Mouse (Mus musculus): ENCODE measurements around the gene Vav2. TPM values are rescaled to one million over a fixed set of nuclear protein-coding genes. Genes with fewer than 3 reads are reported as not detected.
A peak's percentile ranks its signal among the peaks of the same experiment; 100 is the strongest.

Vav2 gene
- total and polyA plus RNA-seq, 2 experiments from 2014 or later, result 6.4 to 33.6 TPM

GRCm38 (mm10) chr2:27400083-27400482 lies 26.8 kb downstream of the Vav2 start:
- H3K4me1 ChIP-seq (ENCODE audit: insufficient read depth, low read length), result no peaks in the 10 kb centered on the region

GRCm38 (mm10) chr2:27396656-27397440 lies 30.0 kb downstream of the Vav2 start:
- peak; percentile 66 for DNase-seq (ENCODE audit: low spot score)
- Histone ChIP-seq H3K4me3 (ENCODE audit: low read depth, low read length) (no peak overlapping the region), H3K9ac (replicated peaks; ENCODE audit: low read length, poor library complexity, severe bottlenecking) (no peak overlapping the region), H3K27ac (ENCODE audit: low read depth, low read length) (0 out of 2 replicates have a peak overlapping the region, but pooled peaks have one; percentile 34), H3K27me3 (ENCODE audit: insufficient read depth, low read length) (no peaks in the 10 kb centered on the region), H3K36me3 (ENCODE audit: insufficient read depth, low read length) (no peaks in the 10 kb centered on the region), H3K9me3 (ENCODE audit: low read length) (no peaks in the 10 kb centered on the region), H3K4me2 (ENCODE audit: low read depth, low read length, poor library complexity, severe bottlenecking) (no peak overlapping the region), H3K4me1 (ENCODE audit: insufficient read depth, low read length) (0 out of 2 replicates have a peak, but pooled peaks cover 3% of the 10 kb centered on the region)
- no peak for ATAC-seq (ENCODE audit: low FRiP score)
- WGBS, result 44% methylated on average over 17 of the region's 17 CpGs
- TF ChIP-seq CTCF (IDR thresholded peaks at IDR 0.05), result no peak

More at GRCm38 (mm10) chr2:27400083-27400482, 26.8 kb downstream of the Vav2 start:
- Histone ChIP-seq H3K36me3 (ENCODE audit: insufficient read depth, low read length) (no peaks in the 10 kb centered on the region), H3K27ac (ENCODE audit: low read depth, low read length) (no peak overlapping the region), H3K9me3 (ENCODE audit: low read length) (no peaks in the 10 kb centered on the region), H3K9ac (replicated peaks; ENCODE audit: low read length, poor library complexity, severe bottlenecking) (no peak overlapping the region), H3K27me3 (ENCODE audit: insufficient read depth, low read length) (no peaks in the 10 kb centered on the region), H3K4me2 (ENCODE audit: low read depth, low read length, poor library complexity, severe bottlenecking) (no peak overlapping the region), H3K4me3 (ENCODE audit: low read depth, low read length) (no peak overlapping the region)
- 100% methylated on average over 2 of the region's 2 CpGs for WGBS
- no peak for TF ChIP-seq CTCF (IDR thresholded peaks at IDR 0.05)
- ATAC-seq (ENCODE audit: low FRiP score) (no peak), DNase-seq (ENCODE audit: low spot score) (no peak)

GRCm38 (mm10) chr2:27394158-27394832 lies 32.5 kb downstream of the Vav2 start:
- Histone ChIP-seq H3K27me3 (ENCODE audit: insufficient read depth, low read length) (no peaks in the 10 kb centered on the region), H3K27ac (ENCODE audit: low read depth, low read length) (no peak overlapping the region), H3K9me3 (ENCODE audit: low read length) (no peaks in the 10 kb centered on the region), H3K36me3 (ENCODE audit: insufficient read depth, low read length) (no peaks in the 10 kb centered on the region), H3K4me1 (ENCODE audit: insufficient read depth, low read length) (0 out of 2 replicates have a peak, but pooled peaks cover 3% of the 10 kb centered on the region), H3K9ac (replicated peaks; ENCODE audit: low read length, poor library complexity, severe bottlenecking) (no peak overlapping the region), H3K4me3 (ENCODE audit: low read depth, low read length) (no peak overlapping the region), H3K4me2 (ENCODE audit: low read depth, low read length, poor library complexity, severe bottlenecking) (no peak overlapping the region)
- no peak for DNase-seq (ENCODE audit: low spot score)
- 58% methylated on average over 10 of the region's 10 CpGs for WGBS
- no peak for TF ChIP-seq CTCF (IDR thresholded peaks at IDR 0.05)
- ATAC-seq (ENCODE audit: low FRiP score), result no peak

GRCm38 (mm10) chr2:27392278-27392677 lies 34.6 kb downstream of the Vav2 start:
- no peaks in the 10 kb centered on the region for H3K9me3 ChIP-seq (ENCODE audit: low read length)
- no peak overlapping the region for H3K4me3 ChIP-seq (ENCODE audit: low read depth, low read length)
- WGBS, result 32% methylated on average over 5 of the region's 5 CpGs
- H3K36me3 ChIP-seq (ENCODE audit: insufficient read depth, low read length), result no peaks in the 10 kb centered on the region
- H3K27ac ChIP-seq (ENCODE audit: low read depth, low read length), result no peak overlapping the region
- no peak overlapping the region for H3K4me2 ChIP-seq (ENCODE audit: low read depth, low read length, poor library complexity, severe bottlenecking)
- H3K4me1 ChIP-seq (ENCODE audit: insufficient read depth, low read length), result 0 out of 2 replicates have a peak, but pooled peaks cover 3% of the 10 kb centered on the region
- H3K27me3 ChIP-seq (ENCODE audit: insufficient read depth, low read length), result no peaks in the 10 kb centered on the region
- DNase-seq (ENCODE audit: low spot score), result no peak
- ATAC-seq (ENCODE audit: low FRiP score), result no peak
- H3K9ac ChIP-seq (replicated peaks; ENCODE audit: low read length, poor library complexity, severe bottlenecking), result no peak overlapping the region
- no peak for TF ChIP-seq CTCF (IDR thresholded peaks at IDR 0.05)

- Histone ChIP-seq H3K27ac (ENCODE audit: low read depth, low read length) (no peak overlapping the region), H3K4me1 (ENCODE audit: insufficient read depth, low read length) (0 out of 2 replicates have a peak, but pooled peaks cover 3% of the 10 kb centered on the region), H3K4me2 (ENCODE audit: low read depth, low read length, poor library complexity, severe bottlenecking) (no peak overlapping the region), H3K9me3 (ENCODE audit: low read length) (no peaks in the 10 kb centered on the region), H3K9ac (replicated peaks; ENCODE audit: low read length, poor library complexity, severe bottlenecking) (no peak overlapping the region), H3K36me3 (ENCODE audit: insufficient read depth, low read length) (no peaks in the 10 kb centered on the region), H3K27me3 (ENCODE audit: insufficient read depth, low read length) (no peaks in the 10 kb centered on the region), H3K4me3 (ENCODE audit: low read depth, low read length) (no peak overlapping the region)
- DNase-seq (ENCODE audit: low spot score) (no peak), ATAC-seq (ENCODE audit: low FRiP score) (no peak)
- 63% methylated on average over 4 of the region's 4 CpGs for WGBS
- no peak for TF ChIP-seq CTCF (IDR thresholded peaks at IDR 0.05)
These were observed 36.1 kb downstream of the Vav2 start for GRCm38 (mm10) chr2:27390775-27391174.

GRCm38 (mm10) chr2:27390325-27390724 lies 36.5 kb downstream of the Vav2 start:
- Histone ChIP-seq H3K4me3 (ENCODE audit: low read depth, low read length) (no peak overlapping the region), H3K9me3 (ENCODE audit: low read length) (no peaks in the 10 kb centered on the region), H3K4me2 (ENCODE audit: low read depth, low read length, poor library complexity, severe bottlenecking) (no peak overlapping the region), H3K27me3 (ENCODE audit: insufficient read depth, low read length) (no peaks in the 10 kb centered on the region), H3K27ac (ENCODE audit: low read depth, low read length) (no peak overlapping the region), H3K4me1 (ENCODE audit: insufficient read depth, low read length) (0 out of 2 replicates have a peak, but pooled peaks cover 3% of the 10 kb centered on the region), H3K36me3 (ENCODE audit: insufficient read depth, low read length) (0 out of 2 replicates have a peak, but pooled peaks cover 3% of the 10 kb centered on the region), H3K9ac (replicated peaks; ENCODE audit: low read length, poor library complexity, severe bottlenecking) (no peak overlapping the region)
- no peak for DNase-seq (ENCODE audit: low spot score)
- WGBS, result 80% methylated on average over 8 of the region's 8 CpGs
- ATAC-seq (ENCODE audit: low FRiP score), result no peak
- TF ChIP-seq CTCF (IDR thresholded peaks at IDR 0.05), result no peak

All from midbrain, postnatal 0 days (tissue).